Mouse (Mus musculus) olfactory bulb, adult 2 months (tissue): ENCODE results near the gene Krtap4-7.

Experiments
- CTCF ChIP-seq: fragments of 200-500 bp; IDR thresholded peaks from 2 replicates; pipeline ENCODE4 v1.5.1; 2012; ENCODE audit warnings: low read depth, mild to moderate bottlenecking, low read length, moderate library complexity; ENCODE audit not compliant: insufficient read depth
- POLR2A ChIP-seq: fragments of 200-500 bp; IDR thresholded peaks from 2 replicates; pipeline ENCODE4 v1.6.1; 2012; ENCODE audit warnings: mild to moderate bottlenecking, low read depth, low read length, moderate library complexity; ENCODE audit not compliant: insufficient read depth

DNA sequence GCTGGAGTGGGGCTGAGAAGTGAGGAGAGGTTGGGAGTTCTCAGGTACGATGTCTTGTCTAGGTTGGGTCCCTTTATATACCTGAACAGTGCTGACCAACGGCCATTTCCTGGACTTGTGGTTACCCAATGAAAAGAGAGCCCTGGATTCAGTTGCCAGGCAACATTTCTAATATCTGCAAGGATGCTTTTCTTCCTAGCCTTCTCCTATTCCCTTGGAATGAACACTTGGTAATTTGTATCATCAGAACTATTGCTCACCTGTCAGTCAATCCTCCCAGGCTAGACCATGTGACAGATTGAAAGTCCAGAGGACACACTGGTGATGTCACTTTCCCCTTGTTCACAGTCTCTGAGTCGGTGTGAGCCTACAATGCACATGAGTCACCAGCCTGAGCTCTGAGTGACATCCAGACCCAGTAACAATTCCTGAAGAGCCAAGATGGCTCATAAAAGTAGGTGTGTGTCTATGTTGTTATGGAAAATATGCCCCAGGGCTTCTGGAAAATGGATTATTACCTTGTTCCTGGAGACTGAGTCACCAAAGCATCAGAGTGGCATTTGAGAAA lies 29.0 kb downstream of the Krtap4-7 start, which contains the start of gene Krtap2-4:
- no peak for TF ChIP-seq CTCF
- TF ChIP-seq POLR2A = no peak
